In genomic region chr9:106448498-106449031, GRCm38 (mm10) we compare ENCODE assay signal across 7 mouse cellular contexts. TPM values are rescaled to one million over a fixed set of nuclear protein-coding genes. Genes with fewer than 3 reads are reported as not detected.
A peak's percentile ranks its signal among the peaks of the same experiment; 100 is the strongest.
DNase-seq lines count a peak whose midpoint lies in the region; ATAC-seq and TF ChIP-seq lines count a peak whose summit lies in the region.

No protein-coding gene starts in this region.

- H3K4me1 ChIP-seq in hindbrain, embryonic 14.5 days (replicated peaks; ENCODE audit: control insufficient read depth, insufficient read depth, low read length) = peaks cover 28% of the 10 kb centered on the region

- peak; percentile 64 for DNase-seq in T-cell, adult 2 months (ENCODE audit: low spot score)
- peak; percentile 88 for DNase-seq in cerebellum, adult 9-10 months
- DNase-seq in gastrocnemius, adult 2 months = peak; percentile 93
- DNase-seq in hindbrain, embryonic 14.5 days (ENCODE audit: low spot score) = peak; percentile 68
- peak; percentile 76 for DNase-seq in left cerebral cortex, postnatal 14 days (ENCODE audit: low spot score in 2 of 2)
- DNase-seq in right cerebral cortex, adult 18-20 months = peak; percentile 81

- peak overlapping the region; percentile 95 for H3K27ac ChIP-seq in gastrocnemius, adult 2 months
- 0 out of 2 replicates have a peak overlapping the region, but pooled peaks have one; percentile 36 for H3K27ac ChIP-seq in hindbrain, embryonic 14.5 days

- ATAC-seq in hindbrain, embryonic 14.5 days (ENCODE audit: low FRiP score) = peak; percentile 55
- peak; percentile 79 for ATAC-seq in megakaryocyte, adult 5-6 weeks (ENCODE audit: poor library complexity, severe bottlenecking)

- no peaks in the 10 kb centered on the region for H3K36me3 ChIP-seq in hindbrain, embryonic 14.5 days (replicated peaks; ENCODE audit: control insufficient read depth, insufficient read depth)

- H3K4me2 ChIP-seq in hindbrain, embryonic 14.5 days (replicated peaks) = peak overlapping the region; percentile 66

- peak overlapping the region; percentile 62 for H3K9ac ChIP-seq in hindbrain, embryonic 14.5 days

- TF ChIP-seq CTCF in gastrocnemius, adult 2 months (IDR thresholded peaks at IDR 0.05) = peak; percentile 91; the same call in 1 of the 2 replicates

- peak overlapping the region; percentile 67 for H3K4me3 ChIP-seq in gastrocnemius, adult 2 months
- H3K4me3 ChIP-seq in hindbrain, embryonic 14.5 days (replicated peaks; ENCODE audit: low read length) = peak overlapping the region; percentile 34

- H3K9me3 ChIP-seq in hindbrain, embryonic 14.5 days (ENCODE audit: control insufficient read depth, low read length) = no peaks in the 10 kb centered on the region

- H3K27me3 ChIP-seq in hindbrain, embryonic 14.5 days (ENCODE audit: control insufficient read depth, insufficient read depth, low read length) = no peaks in the 10 kb centered on the region

- intact Hi-C loops in gastrocnemius, adult 2 months (cut with DNase I) = loop anchor here (1.0 kb wide), 1 partner anchor 27 kb away; the partner anchor contains the start of gene Rrp9
- intact Hi-C loops in left cerebral cortex, postnatal 14 days (cut with DNase I) = no loop called here

- WGBS in hindbrain, embryonic 14.5 days = 2% methylated on average over 23 of the region's 23 CpGs

RNA-seq across cellular contexts. Expression of gene Abhd14a, which starts 1.1 kb away (rescaled TPM):
- 10 to 100 TPM; 15.9 to 19.8 TPM for total RNA-seq in gastrocnemius, adult 2 months (2021)
- 57.7 and 69.8 TPM in 2 replicates for polyA plus RNA-seq in hindbrain, embryonic 14.5 days (2014; fragmentation: Nextera tagmentation; extraction: Ambion mirVana)
- 10 to 100 TPM; 48.7 to 54.1 TPM for total RNA-seq in left cerebral cortex, postnatal 14 days (2021)
- 3.2 and 3.9 TPM in 2 replicates for total RNA-seq in megakaryocyte, adult 5-6 weeks (2015)
- total RNA-seq in megakaryocyte, adult 5-6 weeks (2017) = 2.2 and 4.2 TPM in 2 replicates

RNA-seq across cellular contexts. Expression of gene Abhd14b, which starts 1.3 kb away (rescaled TPM):
- total RNA-seq in gastrocnemius, adult 2 months (2021) = 1 to 10 TPM; 4.8 to 6.1 TPM
- 7.9 and 8.2 TPM in 2 replicates for polyA plus RNA-seq in hindbrain, embryonic 14.5 days (2014; fragmentation: Nextera tagmentation; extraction: Ambion mirVana)
- 1 to 10 TPM; 7.7 to 8.1 TPM for total RNA-seq in left cerebral cortex, postnatal 14 days (2021)
- total RNA-seq in megakaryocyte, adult 5-6 weeks (2015) = 7.7 and 8.2 TPM in 2 replicates
- total RNA-seq in megakaryocyte, adult 5-6 weeks (2017) = 2.9 and 3.2 TPM in 2 replicates

RNA-seq across cellular contexts. Expression of gene Pcbp4, which starts 4.5 kb away (rescaled TPM):
- 10 to 100 TPM; 63.8 to 69.0 TPM for total RNA-seq in gastrocnemius, adult 2 months (2021)
- polyA plus RNA-seq in hindbrain, embryonic 14.5 days (2014; fragmentation: Nextera tagmentation; extraction: Ambion mirVana) = 183 and 186 TPM in 2 replicates
- total RNA-seq in left cerebral cortex, postnatal 14 days (2021) = 100 to 1,000 TPM; 151 to 170 TPM
- 1.5 and 2.9 TPM in 2 replicates for total RNA-seq in megakaryocyte, adult 5-6 weeks (2015)
- 2.4 and 4.0 TPM in 2 replicates for total RNA-seq in megakaryocyte, adult 5-6 weeks (2017)

RNA-seq across cellular contexts. Expression of gene Acy1, which starts 10.4 kb away (rescaled TPM):
- 10 to 100 TPM in 1 of 2 experiments, 1 to 10 TPM in 1; 8.2 to 14.9 TPM for total RNA-seq in gastrocnemius, adult 2 months (2021)
- 22.4 and 23.5 TPM in 2 replicates for polyA plus RNA-seq in hindbrain, embryonic 14.5 days (2014; fragmentation: Nextera tagmentation; extraction: Ambion mirVana)
- 10 to 100 TPM in 1 of 2 experiments, 1 to 10 TPM in 1; 7.9 to 11.1 TPM for total RNA-seq in left cerebral cortex, postnatal 14 days (2021)
- 1.4 and 4.8 TPM in 2 replicates for total RNA-seq in megakaryocyte, adult 5-6 weeks (2015)
- total RNA-seq in megakaryocyte, adult 5-6 weeks (2017) = 3.5 and 4.8 TPM in 2 replicates

RNA-seq across cellular contexts. Expression of gene Gpr62, which starts 17.2 kb away (rescaled TPM):
- under 1 TPM in 1 of 2 experiments, not detected in 1; 0.15 TPM for total RNA-seq in gastrocnemius, adult 2 months (2021)
- 0.87 and 1.0 TPM in 2 replicates for polyA plus RNA-seq in hindbrain, embryonic 14.5 days (2014; fragmentation: Nextera tagmentation; extraction: Ambion mirVana)
- 1 to 10 TPM; 3.7 to 5.8 TPM for total RNA-seq in left cerebral cortex, postnatal 14 days (2021)
- not detected in 2 replicates for total RNA-seq in megakaryocyte, adult 5-6 weeks (2015)
- total RNA-seq in megakaryocyte, adult 5-6 weeks (2017) = not detected in 2 replicates

Comparison
In these comparisons a context has a peak if more than half of its experiments do, and no peak if none do; other contexts are left out.
1. Peak in every context shown above with its lines: DNase-seq, ATAC-seq, H3K4me3 ChIP-seq and H3K27ac ChIP-seq.
2. RNA of gene Pcbp4, which starts 4.5 kb away (total RNA-seq): 151 to 170 TPM in left cerebral cortex, postnatal 14 days and 63.8 to 69.0 TPM in gastrocnemius, adult 2 months; 1.5 to 4.0 TPM in megakaryocyte, adult 5-6 weeks; every median in the first group is over 10 times any median in the second.